Mouse (Mus musculus): ENCODE data around the gene Slc17a8. TPM values are rescaled to one million over a fixed set of nuclear protein-coding genes. Genes with fewer than 3 reads are reported as not detected.
A peak's percentile ranks its signal among the peaks of the same experiment; 100 is the strongest.

The Slc17a8 gene
- total and polyA plus RNA-seq, 2 experiments from 2014 or later = 3.3 to 7.0 TPM

DNA sequence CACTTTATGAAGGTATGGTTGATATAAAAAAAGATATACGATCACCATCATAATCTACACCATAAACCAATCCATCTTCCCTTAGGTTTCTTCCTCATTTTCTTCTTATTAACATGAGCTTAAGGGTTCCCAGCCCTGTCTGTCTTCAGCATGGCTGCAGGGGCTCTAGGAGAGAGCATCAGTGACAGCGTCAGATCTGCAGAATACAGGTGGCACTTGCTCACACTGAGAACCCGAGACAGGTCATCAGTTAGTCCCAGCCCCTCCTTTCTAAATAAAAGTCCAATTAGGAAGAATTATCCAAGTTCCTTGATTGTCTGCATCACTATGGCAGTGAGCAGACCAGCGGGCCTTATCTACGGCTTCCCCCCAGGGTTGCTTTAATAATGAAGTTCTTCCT is 88.6 kb downstream of the Slc17a8 start:
- no peak overlapping the region for H3K4me3 ChIP-seq (ENCODE audit: low read length)
- ATAC-seq = no peak
- H3K4me1 ChIP-seq (ENCODE audit: insufficient read depth, low read length) = no peaks in the 10 kb centered on the region
- H3K4me2 ChIP-seq (ENCODE audit: low read depth, low read length) = 0 out of 2 replicates have a peak overlapping the region, but pooled peaks have one; percentile 22
- no peaks in the 10 kb centered on the region for H3K36me3 ChIP-seq (ENCODE audit: insufficient read depth, low read length)
- no peak for TF ChIP-seq CTCF (IDR thresholded peaks at IDR 0.05; ENCODE audit: low read depth)
- no peak for DNase-seq (ENCODE audit: low spot score)
- no peak overlapping the region for H3K27ac ChIP-seq
- H3K27me3 ChIP-seq (ENCODE audit: insufficient read depth, low read length) = no peaks in the 10 kb centered on the region
- no peak overlapping the region for H3K9ac ChIP-seq (replicated peaks; ENCODE audit: low read length)
- 69% methylated on average over 5 of the region's 5 CpGs for WGBS
- H3K9me3 ChIP-seq (ENCODE audit: low read length) = no peaks in the 10 kb centered on the region

DNA sequence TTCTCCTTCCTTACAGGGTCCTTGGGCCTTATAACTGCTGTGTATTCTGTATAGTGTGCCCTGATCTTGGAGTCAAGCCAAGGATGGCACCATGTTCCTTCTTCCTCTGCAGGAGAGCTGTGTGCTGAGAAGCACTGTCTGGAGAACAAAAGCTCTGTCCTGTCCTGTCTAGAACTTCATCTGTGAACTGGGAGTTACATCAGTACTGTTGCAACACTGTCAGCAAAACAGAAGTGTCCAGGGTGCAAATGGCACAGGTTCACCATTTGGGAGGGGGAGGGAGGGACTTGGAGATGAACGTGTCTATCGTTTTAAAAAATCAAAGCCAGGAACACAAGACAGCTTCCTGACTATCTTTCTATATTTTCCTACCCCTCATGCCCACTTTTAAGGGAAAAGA is 89.1 kb downstream of the Slc17a8 start:
- H3K4me1 ChIP-seq (ENCODE audit: insufficient read depth, low read length) = no peaks in the 10 kb centered on the region
- H3K9me3 ChIP-seq (ENCODE audit: low read length) = no peaks in the 10 kb centered on the region
- TF ChIP-seq CTCF (IDR thresholded peaks at IDR 0.05; ENCODE audit: low read depth) = no peak
- no peak overlapping the region for H3K4me2 ChIP-seq (ENCODE audit: low read depth, low read length)
- H3K36me3 ChIP-seq (ENCODE audit: insufficient read depth, low read length) = no peaks in the 10 kb centered on the region
- no peak overlapping the region for H3K27ac ChIP-seq
- DNase-seq (ENCODE audit: low spot score) (no peak), ATAC-seq (no peak)
- WGBS = 68% methylated on average over 2 of the region's 2 CpGs
- H3K27me3 ChIP-seq (ENCODE audit: insufficient read depth, low read length) = no peaks in the 10 kb centered on the region
- no peak overlapping the region for H3K9ac ChIP-seq (replicated peaks; ENCODE audit: low read length)
- no peak overlapping the region for H3K4me3 ChIP-seq (ENCODE audit: low read length)

- Histone ChIP-seq H3K27me3 (ENCODE audit: insufficient read depth, low read length) (no peaks in the 10 kb centered on the region), H3K27ac (no peak overlapping the region), H3K4me3 (ENCODE audit: low read length) (no peak overlapping the region), H3K4me2 (ENCODE audit: low read depth, low read length) (no peak overlapping the region), H3K9ac (replicated peaks; ENCODE audit: low read length) (no peak overlapping the region), H3K4me1 (ENCODE audit: insufficient read depth, low read length) (no peaks in the 10 kb centered on the region), H3K9me3 (ENCODE audit: low read length) (no peaks in the 10 kb centered on the region), H3K36me3 (ENCODE audit: insufficient read depth, low read length) (no peaks in the 10 kb centered on the region)
- ATAC-seq (peak; percentile 73; the same call in 1 of the 2 replicates), DNase-seq (ENCODE audit: low spot score) (peak; percentile 80)
- TF ChIP-seq CTCF (IDR thresholded peaks at IDR 0.05; ENCODE audit: low read depth) = no peak
- 37% methylated on average over 5 of the region's 5 CpGs for WGBS
Observed at GRCm38 (mm10) chr10:89531194-89531634, 89.8 kb downstream of the Slc17a8 start.

GRCm38 (mm10) chr10:89527054-89527453 is 94.0 kb downstream of the Slc17a8 start:
- Histone ChIP-seq H3K4me2 (ENCODE audit: low read depth, low read length) (no peak overlapping the region), H3K4me1 (ENCODE audit: insufficient read depth, low read length) (no peaks in the 10 kb centered on the region), H3K27ac (no peak overlapping the region), H3K36me3 (ENCODE audit: insufficient read depth, low read length) (no peaks in the 10 kb centered on the region), H3K9ac (replicated peaks; ENCODE audit: low read length) (no peak overlapping the region), H3K4me3 (ENCODE audit: low read length) (no peak overlapping the region), H3K27me3 (ENCODE audit: insufficient read depth, low read length) (no peaks in the 10 kb centered on the region), H3K9me3 (ENCODE audit: low read length) (no peaks in the 10 kb centered on the region)
- TF ChIP-seq CTCF (IDR thresholded peaks at IDR 0.05; ENCODE audit: low read depth) = no peak
- DNase-seq (ENCODE audit: low spot score) = no peak
- 74% methylated on average over 5 of the region's 5 CpGs for WGBS
- no peak for ATAC-seq

- WGBS = 53% methylated on average over 2 of the region's 2 CpGs
- Histone ChIP-seq H3K4me2 (ENCODE audit: low read depth, low read length) (no peak overlapping the region), H3K27me3 (ENCODE audit: insufficient read depth, low read length) (no peaks in the 10 kb centered on the region), H3K9ac (replicated peaks; ENCODE audit: low read length) (no peak overlapping the region), H3K36me3 (ENCODE audit: insufficient read depth, low read length) (no peaks in the 10 kb centered on the region), H3K4me1 (ENCODE audit: insufficient read depth, low read length) (no peaks in the 10 kb centered on the region), H3K4me3 (ENCODE audit: low read length) (no peak overlapping the region), H3K9me3 (ENCODE audit: low read length) (no peaks in the 10 kb centered on the region), H3K27ac (no peak overlapping the region)
- DNase-seq (ENCODE audit: low spot score) = no peak
- no peak for TF ChIP-seq CTCF (IDR thresholded peaks at IDR 0.05; ENCODE audit: low read depth)
- ATAC-seq = no peak
Observed at GRCm38 (mm10) chr10:89525823-89526222, 95.2 kb downstream of the Slc17a8 start.

Other genes starting within 250 kb of the Slc17a8 start
- 11.7 and 17.8 TPM in 2 replicates for gene Gas2l3, start 177.3 kb downstream of the Slc17a8 start, total RNA-seq (2014; rRNA removed)
- gene Gas2l3, start 177.3 kb downstream of the Slc17a8 start, polyA plus RNA-seq (2015; fragmentation: Nextera tagmentation; extraction: Ambion mirVana) = 5.5 and 6.6 TPM in 2 replicates
- gene Nr1h4, start 87.7 kb downstream of the Slc17a8 start, total RNA-seq (2014; rRNA removed) = not detected in 2 replicates
- gene Nr1h4, start 87.7 kb downstream of the Slc17a8 start, polyA plus RNA-seq (2015; fragmentation: Nextera tagmentation; extraction: Ambion mirVana) = 0.08 and 0.09 TPM in 2 replicates
- 31.2 and 32.7 TPM in 2 replicates for gene Scyl2, start 65.0 kb upstream of the Slc17a8 start, total RNA-seq (2014; rRNA removed)
- gene Scyl2, start 65.0 kb upstream of the Slc17a8 start, polyA plus RNA-seq (2015; fragmentation: Nextera tagmentation; extraction: Ambion mirVana) = 6.9 and 7.1 TPM in 2 replicates
- 15.1 and 19.0 TPM in 2 replicates for gene Actr6, start 111.0 kb upstream of the Slc17a8 start, total RNA-seq (2014; rRNA removed)
- gene Actr6, start 111.0 kb upstream of the Slc17a8 start, polyA plus RNA-seq (2015; fragmentation: Nextera tagmentation; extraction: Ambion mirVana) = 53.6 and 61.1 TPM in 2 replicates
- gene Uhrf1bp1l, start 123.7 kb upstream of the Slc17a8 start, total RNA-seq (2014; rRNA removed) = 28.5 and 28.9 TPM in 2 replicates
- 32.3 TPM in 2 replicates for gene Uhrf1bp1l, start 123.7 kb upstream of the Slc17a8 start, polyA plus RNA-seq (2015; fragmentation: Nextera tagmentation; extraction: Ambion mirVana)